Mouse (Mus musculus): Measurements from ENCODE around the gene Dynlt1f.
"Not testable (repeated sequence)": the region's sequence is repeated elsewhere in the genome, so short reads cannot be mapped to it uniquely, and the experiment has no call there.

DNA sequence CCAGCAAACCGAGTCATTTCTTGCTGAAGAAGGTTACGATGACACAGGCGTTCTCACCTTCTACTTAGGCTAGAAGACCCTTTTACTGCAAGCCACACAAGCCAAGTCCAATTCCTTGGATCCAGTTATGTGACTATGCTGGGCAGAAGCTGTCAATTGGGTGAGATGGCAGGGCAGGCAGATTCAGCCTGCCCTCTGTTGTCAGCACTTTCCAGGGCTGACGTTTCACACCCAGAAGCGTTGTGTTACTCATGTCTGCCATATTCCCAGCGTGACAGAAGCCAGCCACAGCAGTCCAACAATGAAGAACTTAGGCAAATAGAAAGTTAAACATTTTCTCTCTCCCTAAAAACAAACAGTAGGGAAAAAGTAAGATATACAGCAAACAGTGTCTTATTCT lies 35.7 kb downstream of the Dynlt1f start:
- TF ChIP-seq POLR2A (IDR thresholded peaks at IDR 0.05; ENCODE audit: borderline replicate concordance, low read depth, low read length); CTCF (IDR thresholded peaks at IDR 0.05; ENCODE audit: low read depth, low read length): not testable (repeated sequence)

Data from bone marrow macrophage, adult 2 months (primary cell).